Mouse (Mus musculus) effector memory CD4-positive, alpha-beta T cell, adult 7 months (primary cell): ENCODE measurements around the gene Krt26. TPM values are rescaled to one million over a fixed set of nuclear protein-coding genes. Genes with fewer than 3 reads are reported as not detected.

Experiments used
- polyA plus RNA-seq: library from polyadenylated mRNA; unstranded; fragments of 100-300 nt; shearing (Covaris generic); gene quantifications from one replicate; pipeline ENCODE4 v1.2.1, GENCODE M21; 2017

The Krt26 gene
- 0.11 TPM for polyA plus RNA-seq

GRCm38 (mm10) chr11:99337866-99338265 lies at the start of gene Krt26:
Gene Krt26, minus strand, starts transcription at chr11:99337966.

GRCm38 (mm10) chr11:99374803-99375202 lies 37.0 kb upstream of the Krt26 start, which contains the start of gene Krt28:
Gene Krt28, minus strand, starts transcription at chr11:99374903.

GRCm38 (mm10) chr11:99351004-99351403 lies 13.2 kb upstream of the Krt26 start, which contains the start of gene Krt27:
Gene Krt27, minus strand, starts transcription at chr11:99351104.

GRCm38 (mm10) chr11:99322851-99323250 lies 14.9 kb downstream of the Krt26 start, which contains the start of gene Krt25:
Gene Krt25, minus strand, starts transcription at chr11:99322951.

GRCm38 (mm10) chr11:99284833-99285312 lies 52.9 kb downstream of the Krt26 start, which contains the start of gene Krt24:
Gene Krt24, minus strand, starts transcription at chr11:99285262.

Other genes starting within 250 kb of the Krt26 start
- not detected for gene Tns4, start 248.7 kb downstream of the Krt26 start, polyA plus RNA-seq
- gene Ccr7, start 182.9 kb downstream of the Krt26 start, polyA plus RNA-seq, result 296 TPM
- 193 TPM for gene Smarce1, start 106.9 kb downstream of the Krt26 start, polyA plus RNA-seq
- gene Krt222, start 93.9 kb downstream of the Krt26 start, polyA plus RNA-seq, result not detected
- not detected for gene Krt24, start 52.7 kb downstream of the Krt26 start, polyA plus RNA-seq
- gene Krt25, start 15.0 kb downstream of the Krt26 start, polyA plus RNA-seq, result 0.49 TPM
- gene Krt27, start 13.1 kb upstream of the Krt26 start, polyA plus RNA-seq, result not detected
- gene Krt28, start 36.9 kb upstream of the Krt26 start, polyA plus RNA-seq, result 0.26 TPM
- gene Krt10, start 51.4 kb upstream of the Krt26 start, polyA plus RNA-seq, result 10.1 TPM
- gene Krt12, start 84.3 kb upstream of the Krt26 start, polyA plus RNA-seq, result not detected
- gene Krt20, start 100.2 kb upstream of the Krt26 start, polyA plus RNA-seq, result 0.26 TPM
- gene Krt23, start 155.2 kb upstream of the Krt26 start, polyA plus RNA-seq, result not detected
- not detected for gene Krt39, start 183.4 kb upstream of the Krt26 start, polyA plus RNA-seq
- gene Krt40, start 205.2 kb upstream of the Krt26 start, polyA plus RNA-seq, result not detected
- not detected for gene Krtap3-3, start 212.9 kb upstream of the Krt26 start, polyA plus RNA-seq
- gene Krtap3-2, start 218.9 kb upstream of the Krt26 start, polyA plus RNA-seq, result 0.74 TPM
- not detected for gene Gm11939, start 221.5 kb upstream of the Krt26 start, polyA plus RNA-seq
- not detected for gene Krtap3-1, start 228.7 kb upstream of the Krt26 start, polyA plus RNA-seq
- not detected for gene Krtap1-5, start 243.1 kb upstream of the Krt26 start, polyA plus RNA-seq
- gene Krtap1-4, start 245.7 kb upstream of the Krt26 start, polyA plus RNA-seq, result 0.90 TPM